Mouse (Mus musculus) CH12.LX (cell line): Measurements from ENCODE around the gene Usp18. TPM values are rescaled to one million over a fixed set of nuclear protein-coding genes. Genes with fewer than 3 reads are reported as not detected.

Experiments used
- DNase-seq: peaks from one replicate; pipeline ENCODE4 v3.0.0-alpha.2; 2013; ENCODE audit errors: extremely low read depth
- H3K27ac ChIP-seq: 2 replicates; pipeline ENCODE4 v1.5.1; 2012; ENCODE audit warnings: low read depth, mild to moderate bottlenecking, control low read depth, moderate library complexity; ENCODE audit not compliant: insufficient read depth
- H3K27me3 ChIP-seq: replicated peaks from 2 replicates; pipeline ENCODE3; 2012; ENCODE audit warnings: inconsistent platforms
- H3K36me3 ChIP-seq, 2 experiments: replicated peaks in 1 of 2; 2 replicates each; pipeline versions ENCODE3 to v1.6.1; 2012; ENCODE audit warnings: inconsistent platforms in 1 of 2, low read length in 1 of 2, mild to moderate bottlenecking in 1 of 2, mixed read lengths in 1 of 2, moderate library complexity in 1 of 2; ENCODE audit not compliant: control insufficient read depth in 1 of 2, insufficient read depth in 1 of 2
- H3K4me1 ChIP-seq, 2 experiments: 2 replicates each; pipeline ENCODE4 v1.6.1; 2012; ENCODE audit warnings: inconsistent platforms in 1 of 2, moderate library complexity in 1 of 2; ENCODE audit not compliant: insufficient read depth in 2 of 2, control insufficient read depth in 1 of 2
- H3K4me2 ChIP-seq: 2 replicates; pipeline ENCODE4 v1.6.1; 2012; ENCODE audit warnings: low read depth, mild to moderate bottlenecking, control low read depth; ENCODE audit not compliant: poor library complexity, insufficient read depth, severe bottlenecking
- H3K4me3 ChIP-seq, 3 experiments: fragments of 150-350 bp in 1 of 3; sonication (generic) in 1 of 3; replicated peaks in 1 of 3; 2 replicates each; pipeline versions ENCODE3 to v1.5.1; 2011 to 2012; ENCODE audit warnings: low read depth in 2 of 3, low read length in 2 of 3, mild to moderate bottlenecking in 2 of 3, moderate library complexity in 2 of 3, control low read depth in 1 of 3, improper control_type of control experiment in 1 of 3, inconsistent platforms in 1 of 3, mixed read lengths in 1 of 3; ENCODE audit not compliant: poor library complexity in 1 of 3
- H3K79me2 ChIP-seq: replicated peaks from 2 replicates; pipeline ENCODE4 v1.6.1; 2012; ENCODE audit warnings: mild to moderate bottlenecking, moderate library complexity; ENCODE audit not compliant: control insufficient read depth, poor library complexity, insufficient read depth, severe bottlenecking; ENCODE audit errors: extremely low read depth
- H3K9ac ChIP-seq: 2 replicates; pipeline ENCODE4 v1.6.1; 2012; ENCODE audit warnings: low read depth, mild to moderate bottlenecking, control low read depth, moderate library complexity; ENCODE audit not compliant: insufficient read depth
- H3K9me3 ChIP-seq: replicated peaks from 2 replicates; pipeline ENCODE3; 2012; ENCODE audit warnings: low read length, inconsistent platforms, mixed read lengths
- CHD2 ChIP-seq: IDR thresholded peaks from 2 replicates; pipeline ENCODE4 v1.6.1; 2011; ENCODE audit warnings: low read length, improper control_type of control experiment
- CTCF ChIP-seq, 2 experiments: IDR thresholded peaks in 1 of 2; conservative IDR thresholded peaks in 1 of 2; 2 replicates each; pipeline ENCODE4 v1.5.1; 2011 to 2012; ENCODE audit warnings: low read depth in 2 of 2, low read length in 2 of 2, improper control_type of control experiment in 1 of 2, inconsistent platforms in 1 of 2, mild to moderate bottlenecking in 1 of 2, moderate library complexity in 1 of 2
- EP300 ChIP-seq: IDR thresholded peaks from 2 replicates; pipeline ENCODE4 v1.6.1; 2011; ENCODE audit warnings: low read length, improper control_type of control experiment
- ETS1 ChIP-seq: conservative IDR thresholded peaks from 2 replicates; pipeline ENCODE4 v1.6.1; 2012; ENCODE audit warnings: low read depth, mild to moderate bottlenecking, inconsistent platforms, low read length, improper control_type of control experiment, moderate library complexity
- GABPA ChIP-seq: IDR thresholded peaks from 2 replicates; pipeline ENCODE4 v1.6.1; 2012; ENCODE audit warnings: low read depth, low read length, improper control_type of control experiment, inconsistent platforms; ENCODE audit not compliant: insufficient replicate concordance
- HCFC1 ChIP-seq: IDR thresholded peaks from 2 replicates; pipeline ENCODE4 v1.6.1; 2012; ENCODE audit warnings: low read depth, mild to moderate bottlenecking, inconsistent platforms, low read length, improper control_type of control experiment
- IRF4 ChIP-seq: IDR thresholded peaks from 2 replicates; pipeline ENCODE4 v1.6.1; 2014; ENCODE audit warnings: low read depth, mild to moderate bottlenecking, inconsistent platforms, low read length, improper control_type of control experiment
- JUND ChIP-seq: conservative IDR thresholded peaks from 2 replicates; pipeline ENCODE4 v1.6.1; 2011; ENCODE audit warnings: low read depth, low read length, improper control_type of control experiment
- KAT2A ChIP-seq: IDR thresholded peaks from 2 replicates; pipeline ENCODE4 v1.6.1; 2012; ENCODE audit warnings: low read length, improper control_type of control experiment, inconsistent platforms; ENCODE audit not compliant: insufficient replicate concordance
- MEF2A ChIP-seq: IDR thresholded peaks from 2 replicates; pipeline ENCODE4 v1.6.1; 2014; ENCODE audit warnings: low read depth, mild to moderate bottlenecking, inconsistent platforms, low read length, improper control_type of control experiment, borderline replicate concordance
- MXI1 ChIP-seq: IDR thresholded peaks from 2 replicates; pipeline ENCODE4 v1.6.1; 2011; ENCODE audit warnings: mild to moderate bottlenecking, low read depth, low read length, improper control_type of control experiment
- MYC ChIP-seq: IDR thresholded peaks from 2 replicates; pipeline ENCODE4 v1.6.1; 2011; ENCODE audit warnings: low read depth, mild to moderate bottlenecking, improper control_type of control experiment, low read length
- NRF1 ChIP-seq: IDR thresholded peaks from 2 replicates; pipeline ENCODE4 v1.6.1; 2014; ENCODE audit warnings: low read depth, mild to moderate bottlenecking, inconsistent platforms, low read length, improper control_type of control experiment, moderate library complexity
- PAX5 ChIP-seq: IDR thresholded peaks from 2 replicates; pipeline ENCODE4 v1.6.1; 2012; ENCODE audit warnings: low read length, inconsistent platforms, mixed read lengths
- POLR2A ChIP-seq: IDR thresholded peaks from 2 replicates; pipeline ENCODE4 v1.6.1; 2011; ENCODE audit warnings: low read depth, mild to moderate bottlenecking, improper control_type of control experiment, low read length
- RCOR1 ChIP-seq: conservative IDR thresholded peaks from 2 replicates; pipeline ENCODE4 v1.6.1; 2012; ENCODE audit warnings: low read depth, mild to moderate bottlenecking, inconsistent platforms, low read length, improper control_type of control experiment
- SMC3 ChIP-seq: IDR thresholded peaks from 2 replicates; pipeline ENCODE4 v1.6.1; 2011; ENCODE audit warnings: low read depth, low read length, improper control_type of control experiment
- UBTF ChIP-seq: IDR thresholded peaks from 2 replicates; pipeline ENCODE4 v1.6.1; 2012; ENCODE audit warnings: low read depth, mild to moderate bottlenecking, inconsistent platforms, low read length, improper control_type of control experiment, moderate library complexity
- USF2 ChIP-seq: conservative IDR thresholded peaks from 2 replicates; pipeline ENCODE4 v1.6.1; 2011; ENCODE audit warnings: low read depth, low read length, improper control_type of control experiment
- ZKSCAN1 ChIP-seq: IDR thresholded peaks from 2 replicates; pipeline ENCODE4 v1.6.1; 2012; ENCODE audit warnings: low read depth, inconsistent platforms, low read length, improper control_type of control experiment, borderline replicate concordance
- ZNF384 ChIP-seq: IDR thresholded peaks from 2 replicates; pipeline ENCODE4 v1.6.1; 2012; ENCODE audit warnings: low read depth, low read length, improper control_type of control experiment, inconsistent platforms
- dilution Hi-C: fragments of 300-500 bp; cut with MboI; formaldehyde crosslinking; loops from 2 replicates; pipeline ENCODE4 v1.14.3; 2020; ENCODE audit warnings: low sequenced_read_pairs; ENCODE audit not compliant: extremely low pct_unique_long_range_greater_than_20kb, extremely low pct_ligation_motif_present
- in situ Hi-C: fragments of 300-500 bp; cut with MboI; formaldehyde crosslinking; loops from 3 replicates; pipeline ENCODE4 v1.14.3; 2019; ENCODE audit warnings: low sequenced_read_pairs, low pct_ligation_motif_present, low pct_unique_long_range_greater_than_20kb, mixed read lengths
- polyA plus RNA-seq: library from polyadenylated mRNA; unstranded; fragments of >175 nt; gene quantifications from 2 replicates; pipeline ENCODE4 v1.2.1, GENCODE M21; 2012; ENCODE audit warnings: low read depth; ENCODE audit not compliant: insufficient read length
- total RNA-seq, 2 experiments: library from RNA; depleted of rRNA; stranded (reverse); fragments of 300-350 nt in 1 of 2; fragments of >200 nt in 1 of 2; gene quantifications; 2 replicates each; pipeline ENCODE4 v1.2.3; 2012 to 2014

Usp18 gene
- total and polyA plus RNA-seq, 3 experiments: 0.36 to 1.5 (median 1.3) TPM

GRCm38 (mm10) chr6:121224067-121224466 is 21.6 kb upstream of the Usp18 start:
- peaks cover 12 to 54% of the 10 kb centered on the region in 2 experiments for H3K4me1 ChIP-seq

GRCm38 (mm10) chr6:121224993-121225392 is 20.7 kb upstream of the Usp18 start:
- no peak for TF ChIP-seq NRF1
- no peak for TF ChIP-seq RCOR1
- no peak for TF ChIP-seq IRF4
- TF ChIP-seq SMC3: no peak
- TF ChIP-seq CHD2: no peak
- dilution Hi-C loops: no loop called here
- H3K9ac ChIP-seq: no peak overlapping the region
- no peaks in the 10 kb centered on the region for H3K27me3 ChIP-seq
- in situ Hi-C loops: no loop called here
- no peak overlapping the region for H3K4me2 ChIP-seq
- peaks cover 7% of the 10 kb centered on the region for H3K9me3 ChIP-seq
- H3K4me1 ChIP-seq: peaks cover 12 to 59% of the 10 kb centered on the region in 2 experiments
- H3K4me3 ChIP-seq: no peak overlapping the region
- H3K79me2 ChIP-seq: no peaks in the 10 kb centered on the region
- peaks cover 0 to 7% of the 10 kb centered on the region in 2 experiments for H3K36me3 ChIP-seq
- DNase-seq: peak; percentile 29
- H3K27ac ChIP-seq: no peak overlapping the region

More at GRCm38 (mm10) chr6:121224067-121224466, 21.6 kb upstream of the Usp18 start:
- H3K27ac ChIP-seq: peak overlapping the region; percentile 47; the same call in 1 of the 2 replicates
- dilution Hi-C loops (no loop called here), in situ Hi-C loops (no loop called here)
- H3K36me3 ChIP-seq: peaks cover 0 to 7% of the 10 kb centered on the region in 2 experiments
- peak; percentile 58 for DNase-seq
- no peaks in the 10 kb centered on the region for H3K79me2 ChIP-seq
- no peaks in the 10 kb centered on the region for H3K27me3 ChIP-seq
- H3K4me3 ChIP-seq: no peak overlapping the region
- no peak for TF ChIP-seq ZKSCAN1
- TF ChIP-seq SMC3: no peak
- TF ChIP-seq KAT2A: no peak
- TF ChIP-seq MEF2A: peak; percentile 77
- TF ChIP-seq USF2: no peak
- TF ChIP-seq JUND: no peak
- no peak for TF ChIP-seq MYC
- no peak for TF ChIP-seq CTCF (conservative IDR thresholded peaks at IDR 0.05 in 1 of 2, IDR thresholded peaks at IDR 0.05 in 1 of 2; ENCODE audit: low read depth in 2 of 2, low read length in 2 of 2)
- TF ChIP-seq HCFC1: no peak
- TF ChIP-seq GABPA: no peak
- peak; percentile 57 for TF ChIP-seq ETS1
- no peak for TF ChIP-seq RCOR1
- TF ChIP-seq MXI1: no peak
- no peak for TF ChIP-seq POLR2A
- TF ChIP-seq UBTF: no peak
- no peak for TF ChIP-seq NRF1
- TF ChIP-seq EP300: no peak
- TF ChIP-seq CHD2: no peak
- TF ChIP-seq PAX5: no peak
- TF ChIP-seq ZNF384: peak; percentile 46; the same call in 1 of the 2 replicates
- H3K9me3 ChIP-seq: peaks cover 7% of the 10 kb centered on the region
- no peak overlapping the region for H3K4me2 ChIP-seq
- H3K9ac ChIP-seq: no peak overlapping the region
